Mouse (Mus musculus): ENCODE results near the gene Slit3. TPM values are rescaled to one million over a fixed set of nuclear protein-coding genes. Genes with fewer than 3 reads are reported as not detected.

Slit3 gene
- polyA plus RNA-seq, 1 experiment, result 6.6 TPM

DNA sequence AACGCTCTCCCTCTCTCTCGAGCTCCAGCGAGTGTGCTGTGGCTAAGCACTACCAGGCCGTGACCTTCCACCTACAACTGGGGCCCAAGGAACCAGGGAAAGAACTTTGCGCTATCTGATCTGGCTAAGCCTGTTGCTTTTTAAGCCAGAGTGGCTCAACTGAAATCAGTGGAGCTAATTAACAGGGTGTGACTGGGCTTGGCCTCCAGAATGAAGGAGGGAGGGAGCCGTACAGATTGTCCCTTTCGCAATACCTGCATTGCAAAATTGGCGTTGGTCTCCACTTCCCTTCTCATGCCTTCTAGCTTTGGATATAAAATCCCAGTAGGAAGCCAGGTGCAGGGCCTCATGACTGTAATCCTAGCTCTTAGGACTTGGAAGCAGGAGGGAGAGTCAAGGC lies 629.6 kb downstream of the Slit3 start:
- Histone ChIP-seq H3K4me1 (ENCODE audit: control insufficient read depth, insufficient read depth, insufficient read length, low read length) (peaks cover 24% of the 10 kb centered on the region; the same call in 1 of the 2 replicates), H3K27me3 (ENCODE audit: control insufficient read depth, insufficient read depth, low read length) (no peaks in the 10 kb centered on the region), H3K4me3 (ENCODE audit: low read depth, low read length) (no peak overlapping the region), H3K27ac (ENCODE audit: insufficient read depth, low read depth, low read length) (peak overlapping the region; percentile 82), H3K36me3 (ENCODE audit: control insufficient read depth, insufficient read depth, low read length) (no peaks in the 10 kb centered on the region)
- WGBS, result 28% methylated on average over 8 of the region's 8 CpGs
- TF ChIP-seq POLR2A (IDR thresholded peaks at IDR 0.05; ENCODE audit: low read depth, low read length), result no peak
- no peak for TF ChIP-seq CTCF (IDR thresholded peaks at IDR 0.05; ENCODE audit: extremely low read depth, insufficient read length, insufficient replicate concordance, low read depth, low read length)

DNA sequence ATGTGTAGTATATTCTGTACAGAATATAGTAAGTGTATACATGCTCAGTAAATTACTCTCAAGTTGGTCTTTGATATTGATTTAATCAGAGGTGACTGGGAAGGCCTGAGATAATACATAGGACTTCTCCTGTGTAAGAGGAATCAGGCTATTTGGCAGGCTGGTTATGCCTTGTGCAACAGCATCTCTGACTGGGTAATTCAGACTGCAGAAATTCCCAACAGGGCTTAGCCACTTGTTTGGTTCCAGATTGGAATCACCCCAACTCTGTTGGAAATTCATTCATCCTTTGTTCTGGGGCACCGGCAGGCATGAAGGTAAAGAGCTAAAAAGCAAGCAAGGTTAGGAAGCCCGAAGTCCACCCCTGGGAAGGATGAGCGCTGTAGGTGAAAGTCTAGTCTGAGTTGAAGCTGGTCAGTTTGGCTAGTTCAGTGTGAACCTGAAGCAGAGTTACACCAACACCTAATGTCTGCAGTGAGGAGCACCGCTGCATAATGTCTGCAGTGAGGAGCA lies 633.9 kb downstream of the Slit3 start:
- TF ChIP-seq CTCF (IDR thresholded peaks at IDR 0.05; ENCODE audit: extremely low read depth, insufficient read length, insufficient replicate concordance, low read depth, low read length) (no peak), POLR2A (IDR thresholded peaks at IDR 0.05; ENCODE audit: low read depth, low read length) (no peak)
- peak overlapping the region; percentile 54; the same call in 1 of the 2 replicates for H3K27ac ChIP-seq (ENCODE audit: insufficient read depth, low read depth, low read length)
- H3K36me3 ChIP-seq (ENCODE audit: control insufficient read depth, insufficient read depth, low read length), result no peaks in the 10 kb centered on the region
- no peaks in the 10 kb centered on the region for H3K27me3 ChIP-seq (ENCODE audit: control insufficient read depth, insufficient read depth, low read length)
- peaks cover 25% of the 10 kb centered on the region; the same call in 1 of the 2 replicates for H3K4me1 ChIP-seq (ENCODE audit: control insufficient read depth, insufficient read depth, insufficient read length, low read length)
- H3K4me3 ChIP-seq (ENCODE audit: low read depth, low read length), result no peak overlapping the region
- WGBS, result 67% methylated on average over 4 of the region's 4 CpGs

DNA sequence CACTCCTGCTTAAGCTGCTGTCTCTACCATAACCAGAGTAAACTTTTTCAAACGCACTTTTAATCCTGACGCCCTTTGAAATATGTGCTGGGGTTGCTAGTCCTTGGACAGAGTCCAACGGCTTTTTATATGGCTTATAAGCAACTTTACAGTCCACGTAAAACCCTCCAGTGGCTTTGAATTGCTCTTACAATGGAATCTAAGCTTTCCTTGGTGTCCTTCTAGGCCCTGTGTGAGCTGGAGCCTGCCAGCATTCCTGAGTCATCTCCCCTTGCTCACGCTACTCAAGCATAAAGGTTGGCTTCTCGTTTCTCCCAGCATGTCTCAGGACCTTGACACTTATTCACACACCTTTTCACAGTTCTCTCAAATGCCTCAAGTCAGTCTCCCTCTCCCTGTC lies 634.5 kb downstream of the Slit3 start:
- peaks cover 28% of the 10 kb centered on the region; the same call in 1 of the 2 replicates for H3K4me1 ChIP-seq (ENCODE audit: control insufficient read depth, insufficient read depth, insufficient read length, low read length)
- H3K36me3 ChIP-seq (ENCODE audit: control insufficient read depth, insufficient read depth, low read length), result no peaks in the 10 kb centered on the region
- no peaks in the 10 kb centered on the region for H3K27me3 ChIP-seq (ENCODE audit: control insufficient read depth, insufficient read depth, low read length)
- WGBS, result 22% methylated on average over 6 of the region's 6 CpGs
- H3K4me3 ChIP-seq (ENCODE audit: low read depth, low read length), result no peak overlapping the region
- TF ChIP-seq CTCF (IDR thresholded peaks at IDR 0.05; ENCODE audit: extremely low read depth, insufficient read length, insufficient replicate concordance, low read depth, low read length) (no peak), POLR2A (IDR thresholded peaks at IDR 0.05; ENCODE audit: low read depth, low read length) (no peak)
- H3K27ac ChIP-seq (ENCODE audit: insufficient read depth, low read depth, low read length), result peak overlapping the region; percentile 54; the same call in 1 of the 2 replicates

DNA sequence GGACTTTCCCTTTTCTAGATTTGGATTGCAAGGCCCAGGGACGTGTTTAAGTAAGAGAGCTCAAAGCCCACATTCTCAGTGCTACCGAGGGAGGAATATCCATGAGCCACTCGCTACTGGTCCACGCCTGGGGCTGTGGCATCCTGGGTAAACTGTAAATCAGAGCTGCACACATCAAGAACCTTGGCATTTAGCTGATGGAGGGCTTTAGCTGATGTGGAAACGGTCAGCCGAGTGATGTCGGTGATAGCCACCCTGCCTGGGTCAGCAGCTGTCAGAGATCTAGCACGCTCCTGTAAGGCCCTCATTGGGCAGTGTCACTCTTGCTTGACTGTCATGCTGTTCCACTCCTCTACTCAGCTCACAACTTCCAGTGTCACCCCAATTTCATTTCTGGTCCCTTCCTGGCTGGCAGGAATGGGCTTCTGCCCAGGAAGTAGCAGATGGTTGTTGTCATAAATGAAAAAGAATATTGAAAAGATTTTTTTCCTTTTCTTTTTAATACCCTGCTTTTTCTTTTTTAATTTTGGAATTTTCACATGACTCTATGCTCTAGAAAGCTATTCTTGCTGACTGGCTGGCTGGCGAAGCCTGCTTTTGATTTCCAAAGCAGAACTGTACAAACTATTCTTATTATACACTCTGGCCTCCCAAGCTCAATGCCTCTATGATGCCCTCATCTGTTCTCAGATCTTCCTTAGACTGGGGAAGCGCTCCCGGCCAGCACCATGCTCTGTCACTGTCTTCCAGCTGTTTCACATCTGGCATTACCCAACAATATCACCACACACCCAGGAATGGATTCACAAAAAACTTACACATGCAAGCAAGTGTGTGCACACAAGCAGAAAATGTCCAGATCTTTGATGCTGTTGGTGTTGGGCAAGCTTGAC lies 635.6 kb downstream of the Slit3 start:
- WGBS, result 91% methylated on average over 11 of the region's 11 CpGs
- Histone ChIP-seq H3K36me3 (ENCODE audit: control insufficient read depth, insufficient read depth, low read length) (no peaks in the 10 kb centered on the region), H3K27ac (ENCODE audit: insufficient read depth, low read depth, low read length) (no peak overlapping the region), H3K4me3 (ENCODE audit: low read depth, low read length) (no peak overlapping the region), H3K27me3 (ENCODE audit: control insufficient read depth, insufficient read depth, low read length) (no peaks in the 10 kb centered on the region), H3K4me1 (ENCODE audit: control insufficient read depth, insufficient read depth, insufficient read length, low read length) (peaks cover 29% of the 10 kb centered on the region; the same call in 1 of the 2 replicates)
- TF ChIP-seq POLR2A (IDR thresholded peaks at IDR 0.05; ENCODE audit: low read depth, low read length) (no peak), CTCF (IDR thresholded peaks at IDR 0.05; ENCODE audit: extremely low read depth, insufficient read length, insufficient replicate concordance, low read depth, low read length) (no peak)
